Mouse (Mus musculus) ES-E14 (cell line): ENCODE results near the gene Plxnd1. TPM values are rescaled to one million over a fixed set of nuclear protein-coding genes. Genes with fewer than 3 reads are reported as not detected.

Source experiments
- DNase-seq: peaks from one replicate; pipeline ENCODE4 v3.0.0-alpha.2; 2013; ENCODE audit warnings: low read depth, low spot score
- H3K27ac ChIP-seq: 2 replicates; pipeline ENCODE4 v1.5.1; 2012; ENCODE audit warnings: low read depth, mild to moderate bottlenecking, low read length, moderate library complexity, mixed read lengths; ENCODE audit not compliant: poor library complexity, insufficient read depth, severe bottlenecking
- H3K36me3 ChIP-seq: 2 replicates; pipeline ENCODE4 v1.6.1; 2012; ENCODE audit warnings: mild to moderate bottlenecking, low read length, moderate library complexity, mixed read lengths; ENCODE audit not compliant: control insufficient read depth, poor library complexity, insufficient read depth, severe bottlenecking
- H3K4me1 ChIP-seq, 2 experiments: fragments of 150-350 bp in 1 of 2; sonication (generic) in 1 of 2; 2 replicates each; pipeline ENCODE4 v1.6.1; 2012; ENCODE audit warnings: low read length in 2 of 2, mild to moderate bottlenecking in 1 of 2, mixed read lengths in 1 of 2; ENCODE audit not compliant: control insufficient read depth in 2 of 2, insufficient read depth in 2 of 2, poor library complexity in 1 of 2
- H3K4me3 ChIP-seq, 2 experiments: fragments of 150-350 bp in 1 of 2; sonication (generic) in 1 of 2; 2 replicates each; pipeline ENCODE4 v1.5.1; 2012; ENCODE audit warnings: low read length in 2 of 2, low read depth in 1 of 2, mild to moderate bottlenecking in 1 of 2, mixed read lengths in 1 of 2; ENCODE audit not compliant: insufficient read depth in 1 of 2, poor library complexity in 1 of 2, severe bottlenecking in 1 of 2
- H3K9ac ChIP-seq: 2 replicates; pipeline ENCODE4 v1.6.1; 2012; ENCODE audit warnings: low read depth, mild to moderate bottlenecking, low read length, mixed read lengths; ENCODE audit not compliant: poor library complexity, insufficient read depth, severe bottlenecking
- H3K9me3 ChIP-seq: fragments of 150-350 bp; sonication (generic); 2 replicates; pipeline ENCODE4 v1.6.1; 2012; ENCODE audit warnings: low read depth, mild to moderate bottlenecking, low read length; ENCODE audit not compliant: control insufficient read depth, insufficient read depth
- CHD2 ChIP-seq: IDR thresholded peaks from 2 replicates; pipeline ENCODE4 v1.6.1; 2014; ENCODE audit warnings: mild to moderate bottlenecking, low read depth, low read length, inconsistent platforms
- HCFC1 ChIP-seq: IDR thresholded peaks from 2 replicates; pipeline ENCODE4 v1.6.1; 2012; ENCODE audit warnings: low read length, inconsistent platforms, borderline replicate concordance; ENCODE audit not compliant: insufficient read depth
- MAFK ChIP-seq: IDR thresholded peaks from 2 replicates; pipeline ENCODE4 v1.6.1; 2014; ENCODE audit warnings: mild to moderate bottlenecking, low read depth, low read length, inconsistent platforms; ENCODE audit not compliant: insufficient read depth
- ZC3H11A ChIP-seq: IDR thresholded peaks from 2 replicates; pipeline ENCODE4 v1.6.1; 2012; ENCODE audit warnings: low read depth, mild to moderate bottlenecking, inconsistent platforms, low read length, borderline replicate concordance
- ZNF384 ChIP-seq: IDR thresholded peaks from 2 replicates; pipeline ENCODE4 v1.6.1; 2012; ENCODE audit warnings: low read depth, low read length, inconsistent platforms
- in situ Hi-C, 2 experiments: fragments of 600-800 bp; cut with MboI; formaldehyde crosslinking; loops; one replicate each; pipeline ENCODE4 v1.15.1; 2025; ENCODE audit warnings: low sequenced_read_pairs in 2 of 2, inconsistent platforms in 1 of 2; ENCODE audit not compliant: unreplicated experiment in 2 of 2
- total RNA-seq: library from RNA; depleted of rRNA; stranded (reverse); fragments of 300-350 nt; gene quantifications from 2 replicates; pipeline ENCODE4 v1.2.3, GENCODE M21; 2012

Plxnd1 gene
- total RNA-seq, 1 experiment = 8.7 TPM

GRCm38 (mm10) chr6:115975606-115976005, 19.2 kb downstream of the Plxnd1 start:
- Histone ChIP-seq H3K9me3 (no peaks in the 10 kb centered on the region), H3K36me3 (no peaks in the 10 kb centered on the region), H3K9ac (no peak overlapping the region), H3K4me1 (no peaks in the 10 kb centered on the region), H3K27ac (no peak overlapping the region), H3K4me3 (no peak overlapping the region)
- in situ Hi-C loops = no loop called here
- TF ChIP-seq HCFC1 (no peak), ZC3H11A (no peak), CHD2 (no peak), MAFK (no peak)
- no peak for DNase-seq

GRCm38 (mm10) chr6:115973881-115974662, 20.7 kb downstream of the Plxnd1 start:
- no peaks in the 10 kb centered on the region for H3K4me1 ChIP-seq
- H3K27ac ChIP-seq = no peak overlapping the region
- DNase-seq = no peak
- no peak for TF ChIP-seq CHD2
- no peak for TF ChIP-seq ZNF384
- TF ChIP-seq ZC3H11A = no peak
- no peak for TF ChIP-seq MAFK
- TF ChIP-seq HCFC1 = no peak
- in situ Hi-C loops = no loop called here
- H3K36me3 ChIP-seq = no peaks in the 10 kb centered on the region
- no peaks in the 10 kb centered on the region for H3K9me3 ChIP-seq
- no peak overlapping the region for H3K4me3 ChIP-seq
- H3K9ac ChIP-seq = no peak overlapping the region

GRCm38 (mm10) chr6:115973139-115973875, 21.5 kb downstream of the Plxnd1 start:
- in situ Hi-C loops = no loop called here
- no peak for DNase-seq
- TF ChIP-seq ZNF384 = no peak
- no peak for TF ChIP-seq ZC3H11A
- TF ChIP-seq HCFC1 = no peak
- no peak for TF ChIP-seq MAFK
- Histone ChIP-seq H3K27ac (no peak overlapping the region), H3K36me3 (no peaks in the 10 kb centered on the region), H3K4me3 (no peak overlapping the region), H3K4me1 (no peaks in the 10 kb centered on the region), H3K9me3 (no peaks in the 10 kb centered on the region), H3K9ac (no peak overlapping the region)

- in situ Hi-C loops = no loop called here
These were observed 22.6 kb downstream of the Plxnd1 start for GRCm38 (mm10) chr6:115972083-115972764.

More at GRCm38 (mm10) chr6:115972083-115972764, 22.6 kb downstream of the Plxnd1 start:
- TF ChIP-seq ZC3H11A = no peak
- TF ChIP-seq HCFC1 = no peak
- no peak for TF ChIP-seq CHD2
- TF ChIP-seq ZNF384 = no peak
- no peak for TF ChIP-seq MAFK
- Histone ChIP-seq H3K27ac (no peak overlapping the region), H3K36me3 (no peaks in the 10 kb centered on the region), H3K9me3 (no peaks in the 10 kb centered on the region), H3K4me1 (no peaks in the 10 kb centered on the region), H3K4me3 (no peak overlapping the region), H3K9ac (no peak overlapping the region)
- no peak for DNase-seq
